Mouse (Mus musculus) hindbrain, embryonic 11.5 days (tissue): ENCODE results near the gene Hk3. TPM values are rescaled to one million over a fixed set of nuclear protein-coding genes. Genes with fewer than 3 reads are reported as not detected.

Experiments used
- ATAC-seq: fragments of 200-750 bp; cut with Nextera tagmentation; 2 replicates; pipeline ENCODE4 v1.8.0; 2017; ENCODE audit warnings: mild to moderate bottlenecking, moderate TSS enrichment, moderate library complexity; ENCODE audit not compliant: low FRiP score
- DNase-seq: peaks from one replicate; pipeline ENCODE4 v3.0.0-alpha.2; 2015; ENCODE audit warnings: low spot score
- H3K27ac ChIP-seq: fragments of 300-500 bp; sonication (generic); 2 replicates; pipeline ENCODE4 v1.5.1; 2014; ENCODE audit warnings: mild to moderate bottlenecking, low read depth, low read length
- H3K27me3 ChIP-seq: fragments of 300-500 bp; sonication (generic); 2 replicates; pipeline ENCODE4 v1.6.1; 2014; ENCODE audit warnings: mild to moderate bottlenecking, low read length, moderate library complexity, mixed read lengths; ENCODE audit not compliant: control insufficient read depth, insufficient read depth
- H3K36me3 ChIP-seq: fragments of 300-500 bp; sonication (generic); 2 replicates; pipeline ENCODE4 v1.6.1; 2014; ENCODE audit warnings: mild to moderate bottlenecking, low read length, moderate library complexity, mixed read lengths; ENCODE audit not compliant: control insufficient read depth, insufficient read depth
- H3K4me1 ChIP-seq: fragments of 300-500 bp; sonication (generic); replicated peaks from 2 replicates; pipeline ENCODE4 v1.6.1; 2014; ENCODE audit warnings: low read length, mixed read lengths; ENCODE audit not compliant: control insufficient read depth, insufficient read depth
- H3K4me2 ChIP-seq: fragments of 300-500 bp; sonication (generic); replicated peaks from 2 replicates; pipeline ENCODE4 v1.6.1; 2014; ENCODE audit warnings: mild to moderate bottlenecking, low read depth, low read length
- H3K4me3 ChIP-seq: fragments of 300-500 bp; sonication (generic); 2 replicates; pipeline ENCODE4 v1.5.1; 2014; ENCODE audit warnings: low read depth, low read length
- H3K9ac ChIP-seq: fragments of 300-500 bp; sonication (generic); 2 replicates; pipeline ENCODE4 v1.6.1; 2014; ENCODE audit warnings: low read depth, low read length
- H3K9me3 ChIP-seq: fragments of 300-500 bp; sonication (generic); 2 replicates; pipeline ENCODE4 v1.6.1; 2016; ENCODE audit warnings: low read length; ENCODE audit not compliant: control insufficient read depth
- WGBS: fragments of 180-500 bp; shearing (Covaris S2); extraction: QIAGEN DNeasy Blood & Tissue Kit; methylation state at CpG from one replicate; pipeline ENCODE4 v1.1.7; 2014; 5-methylcytosine and 5-hydroxymethylcytosine counted together
- polyA plus RNA-seq: library from polyadenylated mRNA; unstranded; fragments of >200 nt; fragmentation: Nextera tagmentation; extraction: Ambion mirVana; gene quantifications from 2 replicates; pipeline ENCODE4 v1.2.1, GENCODE M21; 2014

Gene Hk3
- polyA plus RNA-seq, 1 experiment from 2014 or later: 0.52 TPM

- Histone ChIP-seq H3K4me3 (no peak overlapping the region), H3K27me3 (no peaks in the 10 kb centered on the region; the same call in 1 of the 2 replicates), H3K4me1 (no peaks in the 10 kb centered on the region), H3K36me3 (no peaks in the 10 kb centered on the region), H3K27ac (no peak overlapping the region), H3K4me2 (no peak overlapping the region), H3K9ac (no peak overlapping the region), H3K9me3 (no peaks in the 10 kb centered on the region)
- WGBS: 77% methylated on average over 4 of the region's 4 CpGs
- DNase-seq: no peak
- ATAC-seq: no peak
These were observed 1.1 kb downstream of the Hk3 start for GRCm38 (mm10) chr13:55020051-55020450.

GRCm38 (mm10) chr13:55019181-55019580, 2.0 kb downstream of the Hk3 start:
- H3K9me3 ChIP-seq: no peaks in the 10 kb centered on the region
- no peaks in the 10 kb centered on the region; the same call in 1 of the 2 replicates for H3K27me3 ChIP-seq
- no peak overlapping the region for H3K9ac ChIP-seq
- ATAC-seq (no peak), DNase-seq (no peak)
- no peaks in the 10 kb centered on the region for H3K36me3 ChIP-seq
- no peaks in the 10 kb centered on the region; the same call in 1 of the 2 replicates for H3K4me1 ChIP-seq
- no peak overlapping the region for H3K4me2 ChIP-seq
- no peak overlapping the region for H3K4me3 ChIP-seq
- WGBS: 49% methylated on average over 3 of the region's 3 CpGs
- no peak overlapping the region for H3K27ac ChIP-seq

GRCm38 (mm10) chr13:55018700-55019099, 2.5 kb downstream of the Hk3 start:
- Histone ChIP-seq H3K4me2 (no peak overlapping the region), H3K27me3 (no peaks in the 10 kb centered on the region; the same call in 1 of the 2 replicates), H3K9ac (no peak overlapping the region), H3K4me3 (no peak overlapping the region), H3K9me3 (no peaks in the 10 kb centered on the region), H3K36me3 (no peaks in the 10 kb centered on the region), H3K4me1 (peaks cover 4% of the 10 kb centered on the region; the same call in 1 of the 2 replicates), H3K27ac (no peak overlapping the region)
- no peak for ATAC-seq
- no peak for DNase-seq
- WGBS: 88% methylated on average over 9 of the region's 9 CpGs

GRCm38 (mm10) chr13:55017898-55018599, 3.1 kb downstream of the Hk3 start:
- no peak overlapping the region for H3K9ac ChIP-seq
- no peaks in the 10 kb centered on the region; the same call in 1 of the 2 replicates for H3K27me3 ChIP-seq
- H3K4me1 ChIP-seq: peaks cover 5% of the 10 kb centered on the region; the same call in 1 of the 2 replicates
- H3K36me3 ChIP-seq: no peaks in the 10 kb centered on the region
- H3K4me2 ChIP-seq: no peak overlapping the region
- DNase-seq (no peak), ATAC-seq (no peak)
- WGBS: 75% methylated on average over 8 of the region's 8 CpGs
- no peak overlapping the region for H3K27ac ChIP-seq
- H3K9me3 ChIP-seq: no peaks in the 10 kb centered on the region
- no peak overlapping the region for H3K4me3 ChIP-seq

- WGBS: 91% methylated on average over 12 of the region's 12 CpGs
- no peak overlapping the region for H3K4me3 ChIP-seq
- peaks cover 4% of the 10 kb centered on the region for H3K27me3 ChIP-seq
- H3K4me1 ChIP-seq: peaks cover 5% of the 10 kb centered on the region; the same call in 1 of the 2 replicates
- DNase-seq (no peak), ATAC-seq (no peak)
- H3K9ac ChIP-seq: no peak overlapping the region
- H3K27ac ChIP-seq: no peak overlapping the region
- H3K36me3 ChIP-seq: no peaks in the 10 kb centered on the region
- no peaks in the 10 kb centered on the region for H3K9me3 ChIP-seq
- no peak overlapping the region for H3K4me2 ChIP-seq
These were observed 3.9 kb downstream of the Hk3 start for GRCm38 (mm10) chr13:55017154-55017897.

- Histone ChIP-seq H3K4me1 (peaks cover 5% of the 10 kb centered on the region; the same call in 1 of the 2 replicates), H3K27ac (no peak overlapping the region), H3K4me2 (no peak overlapping the region), H3K27me3 (peaks cover 16% of the 10 kb centered on the region), H3K4me3 (no peak overlapping the region), H3K9ac (no peak overlapping the region), H3K36me3 (no peaks in the 10 kb centered on the region), H3K9me3 (no peaks in the 10 kb centered on the region)
- 35% methylated on average over 9 of the region's 9 CpGs for whole genome bisulfite sequencing
- ATAC-seq: no peak
- no peak for DNase-seq
These were observed 6.7 kb downstream of the Hk3 start for GRCm38 (mm10) chr13:55014451-55014850.

- Histone ChIP-seq H3K36me3 (no peaks in the 10 kb centered on the region), H3K27me3 (peaks cover 16% of the 10 kb centered on the region), H3K9me3 (no peaks in the 10 kb centered on the region), H3K27ac (no peak overlapping the region), H3K4me3 (no peak overlapping the region), H3K4me1 (peaks cover 5% of the 10 kb centered on the region), H3K4me2 (no peak overlapping the region), H3K9ac (no peak overlapping the region)
- ATAC-seq (no peak), DNase-seq (no peak)
- 5% methylated on average over 9 of the region's 9 CpGs for WGBS
These were observed 7.4 kb downstream of the Hk3 start for GRCm38 (mm10) chr13:55013702-55014344.

GRCm38 (mm10) chr13:55011981-55012478, 9.2 kb downstream of the Hk3 start:
- WGBS: 4% methylated on average over 14 of the region's 14 CpGs
- Histone ChIP-seq H3K4me1 (peaks cover 10% of the 10 kb centered on the region), H3K27ac (no peak overlapping the region), H3K4me3 (no peak overlapping the region), H3K9ac (no peak overlapping the region), H3K27me3 (peaks cover 18% of the 10 kb centered on the region), H3K36me3 (no peaks in the 10 kb centered on the region), H3K9me3 (no peaks in the 10 kb centered on the region), H3K4me2 (peak overlapping the region; percentile 11; the same call in 1 of the 2 replicates)
- ATAC-seq (peak; percentile 39), DNase-seq (no peak)
